Mouse (Mus musculus) limb, embryonic 11.5 days (tissue): ENCODE data around the gene Olfr543. TPM values are rescaled to one million over a fixed set of nuclear protein-coding genes. Genes with fewer than 3 reads are reported as not detected.
"Not testable (repeated sequence)": the region's sequence is repeated elsewhere in the genome, so short reads cannot be mapped to it uniquely, and the experiment has no call there.

Experiments
- ATAC-seq: fragments of 200-750 bp; cut with Nextera tagmentation; 2 replicates; pipeline ENCODE4 v1.8.0; 2017; ENCODE audit warnings: low read depth; ENCODE audit not compliant: insufficient number of reproducible peaks, low FRiP score, low TSS enrichment
- DNase-seq: peaks from one replicate; pipeline ENCODE4 v3.0.0-alpha.2; 2015; ENCODE audit warnings: low spot score
- H3K27ac ChIP-seq: fragments of 300-500 bp; sonication (generic); replicated peaks from 2 replicates; pipeline ENCODE4 v1.5.1; 2014; ENCODE audit warnings: low read depth, mild to moderate bottlenecking, low read length
- H3K27me3 ChIP-seq: fragments of 300-500 bp; sonication (generic); 2 replicates; pipeline ENCODE4 v1.6.1; 2014; ENCODE audit warnings: mild to moderate bottlenecking, low read length, mixed read lengths; ENCODE audit not compliant: control insufficient read depth, insufficient read depth
- H3K36me3 ChIP-seq: fragments of 300-500 bp; sonication (generic); 2 replicates; pipeline ENCODE4 v1.6.1; 2014; ENCODE audit warnings: mild to moderate bottlenecking, low read length, moderate library complexity, mixed read lengths; ENCODE audit not compliant: control insufficient read depth, insufficient read depth
- H3K4me1 ChIP-seq: fragments of 300-500 bp; sonication (generic); 2 replicates; pipeline ENCODE4 v1.6.1; 2014; ENCODE audit warnings: low read length, mixed read lengths; ENCODE audit not compliant: control insufficient read depth, insufficient read depth
- H3K4me2 ChIP-seq: fragments of 300-500 bp; sonication (generic); 2 replicates; pipeline ENCODE4 v1.6.1; 2014; ENCODE audit warnings: low read depth, mild to moderate bottlenecking, moderate library complexity; ENCODE audit not compliant: severe bottlenecking
- H3K4me3 ChIP-seq: fragments of 300-500 bp; sonication (generic); 2 replicates; pipeline ENCODE4 v1.5.1; 2014; ENCODE audit warnings: low read depth, low read length
- H3K9ac ChIP-seq: fragments of 300-500 bp; sonication (generic); 2 replicates; pipeline ENCODE4 v1.6.1; 2014; ENCODE audit warnings: mild to moderate bottlenecking, low read length
- H3K9me3 ChIP-seq: fragments of 300-500 bp; sonication (generic); 2 replicates; pipeline ENCODE4 v1.6.1; 2016; ENCODE audit warnings: low read length; ENCODE audit not compliant: control insufficient read depth
- WGBS: fragments of 180-500 bp; shearing (Covaris S2); extraction: QIAGEN DNeasy Blood & Tissue Kit; methylation state at CpG from one replicate; pipeline ENCODE4 v1.1.7; 2014; 5-methylcytosine and 5-hydroxymethylcytosine counted together
- polyA plus RNA-seq: library from polyadenylated mRNA; unstranded; fragments of >200 nt; fragmentation: Nextera tagmentation; extraction: Ambion mirVana; gene quantifications from 2 replicates; pipeline ENCODE4 v1.2.1, GENCODE M21; 2014

Olfr543 gene
- polyA plus RNA-seq, 1 experiment from 2014 or later = 0.56 TPM

DNA sequence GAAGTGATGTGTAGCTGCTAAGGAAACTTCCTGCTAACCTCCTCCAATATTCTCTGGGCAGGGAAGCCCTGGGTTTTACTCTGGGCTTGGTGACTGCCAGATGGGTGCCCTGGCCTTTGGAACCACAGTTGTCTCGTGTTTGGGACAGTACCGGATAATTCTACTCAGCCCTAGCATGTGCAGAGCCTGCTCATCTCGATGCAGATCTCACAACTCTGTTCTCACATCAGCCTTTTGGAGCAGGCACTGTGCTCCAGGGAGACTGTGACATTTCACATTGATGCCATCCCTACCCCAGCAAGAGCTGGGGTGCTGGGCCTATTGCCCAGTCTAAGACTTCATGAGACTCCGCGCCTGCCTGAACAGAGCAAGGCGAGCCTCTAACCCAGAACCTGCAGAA is 27.2 kb upstream of the Olfr543 start:
- Histone ChIP-seq H3K9ac (no peak overlapping the region), H3K4me3 (no peak overlapping the region), H3K4me1 (no peaks in the 10 kb centered on the region), H3K27ac (no peak overlapping the region), H3K27me3 (no peaks in the 10 kb centered on the region), H3K9me3 (no peaks in the 10 kb centered on the region), H3K4me2 (no peak overlapping the region), H3K36me3 (no peaks in the 10 kb centered on the region)
- 91% methylated on average over 6 of the region's 6 CpGs for WGBS
- DNase-seq = no peak
- no peak for ATAC-seq

DNA sequence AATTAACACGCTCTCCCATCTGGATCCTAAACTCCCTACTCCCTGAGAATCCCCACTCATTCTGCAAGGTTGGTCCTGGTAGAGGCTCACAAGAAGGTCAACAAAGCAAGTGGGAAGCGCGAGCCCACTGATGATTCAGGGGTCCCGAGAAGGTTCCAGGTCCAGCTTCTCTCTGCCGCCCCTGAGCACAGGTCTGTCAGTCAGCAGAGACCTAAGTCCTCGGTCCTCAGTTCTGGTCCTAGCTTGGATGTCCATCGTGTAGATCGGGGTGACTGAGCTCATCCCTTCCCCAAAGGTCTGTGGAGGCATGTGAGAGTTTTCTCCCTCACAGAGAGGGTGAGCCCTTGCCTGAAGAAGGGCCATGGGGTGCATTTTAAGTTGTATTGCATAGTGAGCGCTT is 26.6 kb upstream of the Olfr543 start:
- ATAC-seq = no peak
- no peaks in the 10 kb centered on the region for H3K27me3 ChIP-seq
- no peaks in the 10 kb centered on the region for H3K9me3 ChIP-seq
- H3K27ac ChIP-seq = no peak overlapping the region
- H3K4me1 ChIP-seq = no peaks in the 10 kb centered on the region
- 87% methylated on average over 9 of the region's 9 CpGs for WGBS
- H3K36me3 ChIP-seq = no peaks in the 10 kb centered on the region
- H3K9ac ChIP-seq = no peak overlapping the region
- DNase-seq = no peak
- H3K4me3 ChIP-seq = no peak overlapping the region
- no peak overlapping the region for H3K4me2 ChIP-seq

DNA sequence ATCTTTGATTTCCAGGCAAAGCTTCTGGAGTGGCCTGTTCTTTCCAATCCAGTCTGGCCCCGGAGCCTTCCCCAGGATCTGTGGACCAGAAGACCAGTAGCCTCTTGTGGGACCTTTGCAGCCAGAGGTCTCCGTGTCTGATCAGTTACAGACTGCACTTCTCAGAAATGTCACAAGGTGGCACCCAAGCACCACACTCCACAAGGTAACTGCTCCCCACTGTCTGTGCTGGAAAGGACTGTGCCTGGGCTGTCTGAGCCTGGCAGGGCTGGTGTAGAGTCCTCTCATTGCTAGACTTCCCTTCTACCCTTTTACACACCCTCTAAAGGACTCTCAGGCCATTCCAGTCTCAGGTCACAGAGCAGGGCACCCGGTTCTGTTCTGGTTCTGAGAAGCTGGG is 25.4 kb upstream of the Olfr543 start:
- no peaks in the 10 kb centered on the region for H3K9me3 ChIP-seq
- ATAC-seq = peak; percentile 64
- H3K36me3 ChIP-seq = no peaks in the 10 kb centered on the region
- H3K4me1 ChIP-seq = no peaks in the 10 kb centered on the region
- DNase-seq = peak; percentile 83
- H3K27ac ChIP-seq = no peak overlapping the region
- no peaks in the 10 kb centered on the region for H3K27me3 ChIP-seq
- no peak overlapping the region for H3K4me2 ChIP-seq
- no peak overlapping the region for H3K4me3 ChIP-seq
- 45% methylated on average over 3 of the region's 3 CpGs for WGBS
- H3K9ac ChIP-seq = no peak overlapping the region

- WGBS = 67% methylated on average over 5 of the region's 5 CpGs
- Histone ChIP-seq H3K4me3 (no peak overlapping the region), H3K36me3 (no peaks in the 10 kb centered on the region), H3K27me3 (no peaks in the 10 kb centered on the region), H3K27ac (no peak overlapping the region), H3K9ac (no peak overlapping the region), H3K4me1 (no peaks in the 10 kb centered on the region), H3K4me2 (no peak overlapping the region), H3K9me3 (no peaks in the 10 kb centered on the region)
- ATAC-seq (no peak), DNase-seq (no peak)
Observed at GRCm38 (mm10) chr7:102501986-102502385, 20.5 kb upstream of the Olfr543 start.

GRCm38 (mm10) chr7:102499473-102499872 is 18.0 kb upstream of the Olfr543 start, which contains the start of gene Olfr545:
TSS of gene Olfr545 (minus strand) at chr7:102499573.
- Histone ChIP-seq H3K36me3 (no peaks in the 10 kb centered on the region), H3K4me2 (no peak within 1 kb of the TSS), H3K9me3 (no peaks in the 10 kb centered on the region), H3K4me1 (no peaks in the 10 kb centered on the region), H3K27me3 (no peaks in the 10 kb centered on the region), H3K27ac (no peak within 1 kb of the TSS), H3K4me3 (no peak within 1 kb of the TSS), H3K9ac (no peak within 1 kb of the TSS)
- ATAC-seq (no peak), DNase-seq (no peak)
- 66% methylated on average over 3 of the region's 3 CpGs for WGBS

- H3K9me3 ChIP-seq, H3K9ac ChIP-seq, H3K4me1 ChIP-seq, H3K27me3 ChIP-seq, H3K4me2 ChIP-seq, H3K36me3 ChIP-seq, H3K27ac ChIP-seq, H3K4me3 ChIP-seq, DNase-seq, ATAC-seq: not testable (repeated sequence)
- 41% methylated on average over 6 of the region's 7 CpGs for WGBS
Observed at GRCm38 (mm10) chr7:102494416-102494815, 12.9 kb upstream of the Olfr543 start.

GRCm38 (mm10) chr7:102488161-102488560 is 6.7 kb upstream of the Olfr543 start, which contains the start of gene Olfr544:
TSS of gene Olfr544 (minus strand) at chr7:102488313.
- H3K4me2 ChIP-seq = no peak within 1 kb of the TSS

GRCm38 (mm10) chr7:102486105-102486504 is 4.6 kb upstream of the Olfr543 start:
- WGBS = 74% methylated on average over 1 of the region's 1 CpGs
- DNase-seq = no peak
- ATAC-seq = no peak
- Histone ChIP-seq H3K9me3 (no peaks in the 10 kb centered on the region), H3K4me2 (no peak overlapping the region), H3K4me1 (no peaks in the 10 kb centered on the region), H3K27ac (no peak overlapping the region), H3K36me3 (no peaks in the 10 kb centered on the region), H3K27me3 (no peaks in the 10 kb centered on the region), H3K9ac (no peak overlapping the region), H3K4me3 (no peak overlapping the region)

More at GRCm38 (mm10) chr7:102488161-102488560, 6.7 kb upstream of the Olfr543 start, which contains the start of gene Olfr544:
- Histone ChIP-seq H3K9ac (no peak within 1 kb of the TSS), H3K4me1 (no peaks in the 10 kb centered on the region), H3K27me3 (no peaks in the 10 kb centered on the region), H3K36me3 (no peaks in the 10 kb centered on the region), H3K4me3 (no peak within 1 kb of the TSS), H3K9me3 (no peaks in the 10 kb centered on the region), H3K27ac (no peak within 1 kb of the TSS)
- no peak for ATAC-seq
- DNase-seq = no peak
- whole genome bisulfite sequencing = 81% methylated on average over 1 of the region's 1 CpGs

GRCm38 (mm10) chr7:102484766-102485165 is 3.3 kb upstream of the Olfr543 start:
- not testable (repeated sequence) for H3K27ac ChIP-seq, H3K36me3 ChIP-seq, DNase-seq, ATAC-seq, H3K9me3 ChIP-seq, H3K27me3 ChIP-seq, H3K4me3 ChIP-seq, H3K9ac ChIP-seq, H3K4me1 ChIP-seq, H3K4me2 ChIP-seq
- WGBS = 51% methylated on average over 7 of the region's 8 CpGs
